Mouse (Mus musculus): ENCODE data around the gene Plpp7. TPM values are rescaled to one million over a fixed set of nuclear protein-coding genes. Genes with fewer than 3 reads are reported as not detected.

Gene Plpp7
- polyA plus RNA-seq, 1 experiment from 2014 or later, result 11.7 TPM

GRCm38 (mm10) chr2:32063451-32064151, 31.7 kb upstream of the Plpp7 start:
- WGBS, result 79% methylated on average over 7 of the region's 7 CpGs
- peaks cover 6% of the 10 kb centered on the region; the same call in 1 of the 2 replicates for H3K4me1 ChIP-seq (ENCODE audit: control insufficient read depth, insufficient read depth, low read length)
- H3K4me3 ChIP-seq (ENCODE audit: low read depth, low read length), result no peak overlapping the region
- H3K9ac ChIP-seq (ENCODE audit: low read depth, low read length), result 0 out of 2 replicates have a peak overlapping the region, but pooled peaks have one; percentile 2
- no peaks in the 10 kb centered on the region for H3K9me3 ChIP-seq (ENCODE audit: control insufficient read depth, low read length)
- H3K27ac ChIP-seq (replicated peaks; ENCODE audit: low read depth, low read length), result no peak overlapping the region
- ATAC-seq (ENCODE audit: low read depth), result peak; percentile 27; the same call in 1 of the 2 replicates
- H3K4me2 ChIP-seq (ENCODE audit: low read depth, low read length), result no peak overlapping the region
- no peak for DNase-seq (ENCODE audit: low spot score)
- no peaks in the 10 kb centered on the region for H3K36me3 ChIP-seq (ENCODE audit: control insufficient read depth, insufficient read depth, low read length)
- no peaks in the 10 kb centered on the region for H3K27me3 ChIP-seq (replicated peaks; ENCODE audit: control insufficient read depth, insufficient read depth, low read length)

DNA sequence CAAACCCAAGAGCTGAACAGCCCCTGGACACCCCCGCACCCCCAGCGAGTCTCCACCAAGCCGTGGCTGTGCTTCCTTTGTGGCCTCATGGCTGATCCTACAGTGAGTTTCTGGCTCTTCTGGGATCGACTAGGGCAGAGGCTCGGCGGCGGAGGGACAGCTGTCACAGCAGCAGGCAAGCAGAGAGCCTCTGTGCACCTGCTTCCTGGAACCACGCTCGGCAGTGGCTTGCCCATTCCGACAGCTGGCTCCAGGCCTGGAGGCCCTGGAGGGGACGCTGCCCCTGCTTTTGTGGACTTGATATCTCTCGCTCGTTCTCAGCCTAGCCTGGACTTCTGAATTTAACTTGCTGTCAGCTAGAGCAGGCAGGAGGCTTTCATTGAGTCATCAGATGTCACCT, 30.4 kb upstream of the Plpp7 start:
- no peak overlapping the region for H3K9ac ChIP-seq (ENCODE audit: low read depth, low read length)
- no peak overlapping the region for H3K27ac ChIP-seq (replicated peaks; ENCODE audit: low read depth, low read length)
- peak; percentile 72; the same call in 1 of the 2 replicates for ATAC-seq (ENCODE audit: low read depth)
- H3K27me3 ChIP-seq (replicated peaks; ENCODE audit: control insufficient read depth, insufficient read depth, low read length), result 0 out of 2 replicates have a peak, but pooled peaks cover 2% of the 10 kb centered on the region
- H3K36me3 ChIP-seq (ENCODE audit: control insufficient read depth, insufficient read depth, low read length), result no peaks in the 10 kb centered on the region
- DNase-seq (ENCODE audit: low spot score), result peak; percentile 81
- no peak overlapping the region for H3K4me2 ChIP-seq (ENCODE audit: low read depth, low read length)
- H3K9me3 ChIP-seq (ENCODE audit: control insufficient read depth, low read length), result no peaks in the 10 kb centered on the region
- WGBS, result 60% methylated on average over 13 of the region's 13 CpGs
- peaks cover 8% of the 10 kb centered on the region; the same call in 1 of the 2 replicates for H3K4me1 ChIP-seq (ENCODE audit: control insufficient read depth, insufficient read depth, low read length)
- no peak overlapping the region for H3K4me3 ChIP-seq (ENCODE audit: low read depth, low read length)

- no peak for ATAC-seq (ENCODE audit: low read depth)
Measured at GRCm38 (mm10) chr2:32065371-32065791, 29.9 kb upstream of the Plpp7 start.

GRCm38 (mm10) chr2:32066005-32066404, 29.3 kb upstream of the Plpp7 start:
- WGBS, result 84% methylated on average over 4 of the region's 4 CpGs
- H3K9me3 ChIP-seq (ENCODE audit: control insufficient read depth, low read length), result no peaks in the 10 kb centered on the region
- 0 out of 2 replicates have a peak, but pooled peaks cover 2% of the 10 kb centered on the region for H3K27me3 ChIP-seq (replicated peaks; ENCODE audit: control insufficient read depth, insufficient read depth, low read length)
- no peak overlapping the region for H3K9ac ChIP-seq (ENCODE audit: low read depth, low read length)
- H3K4me3 ChIP-seq (ENCODE audit: low read depth, low read length), result no peak overlapping the region
- ATAC-seq (ENCODE audit: low read depth) (no peak), DNase-seq (ENCODE audit: low spot score) (no peak)
- H3K4me1 ChIP-seq (ENCODE audit: control insufficient read depth, insufficient read depth, low read length), result 0 out of 2 replicates have a peak, but pooled peaks cover 4% of the 10 kb centered on the region
- no peak overlapping the region for H3K27ac ChIP-seq (replicated peaks; ENCODE audit: low read depth, low read length)
- H3K4me2 ChIP-seq (ENCODE audit: low read depth, low read length), result no peak overlapping the region
- H3K36me3 ChIP-seq (ENCODE audit: control insufficient read depth, insufficient read depth, low read length), result no peaks in the 10 kb centered on the region

More at GRCm38 (mm10) chr2:32065371-32065791, 29.9 kb upstream of the Plpp7 start:
- Histone ChIP-seq H3K4me2 (ENCODE audit: low read depth, low read length) (no peak overlapping the region), H3K9me3 (ENCODE audit: control insufficient read depth, low read length) (no peaks in the 10 kb centered on the region), H3K4me1 (ENCODE audit: control insufficient read depth, insufficient read depth, low read length) (peaks cover 6% of the 10 kb centered on the region; the same call in 1 of the 2 replicates), H3K9ac (ENCODE audit: low read depth, low read length) (no peak overlapping the region), H3K4me3 (ENCODE audit: low read depth, low read length) (no peak overlapping the region), H3K27ac (replicated peaks; ENCODE audit: low read depth, low read length) (no peak overlapping the region), H3K36me3 (ENCODE audit: control insufficient read depth, insufficient read depth, low read length) (no peaks in the 10 kb centered on the region), H3K27me3 (replicated peaks; ENCODE audit: control insufficient read depth, insufficient read depth, low read length) (0 out of 2 replicates have a peak, but pooled peaks cover 2% of the 10 kb centered on the region)
- WGBS, result 76% methylated on average over 5 of the region's 5 CpGs
- no peak for DNase-seq (ENCODE audit: low spot score)

GRCm38 (mm10) chr2:32068811-32069607, 26.3 kb upstream of the Plpp7 start:
- 0 out of 2 replicates have a peak, but pooled peaks have one; percentile 20 for ATAC-seq (ENCODE audit: low read depth)
- peak overlapping the region; percentile 41; the same call in 1 of the 2 replicates for H3K9ac ChIP-seq (ENCODE audit: low read depth, low read length)
- no peaks in the 10 kb centered on the region for H3K9me3 ChIP-seq (ENCODE audit: control insufficient read depth, low read length)
- peak overlapping the region; percentile 28 for H3K4me2 ChIP-seq (ENCODE audit: low read depth, low read length)
- no peaks in the 10 kb centered on the region for H3K36me3 ChIP-seq (ENCODE audit: control insufficient read depth, insufficient read depth, low read length)
- H3K4me3 ChIP-seq (ENCODE audit: low read depth, low read length), result no peak overlapping the region
- no peak for DNase-seq (ENCODE audit: low spot score)
- H3K27ac ChIP-seq (replicated peaks; ENCODE audit: low read depth, low read length), result no peak overlapping the region
- WGBS, result 57% methylated on average over 30 of the region's 31 CpGs
- H3K4me1 ChIP-seq (ENCODE audit: control insufficient read depth, insufficient read depth, low read length), result 0 out of 2 replicates have a peak, but pooled peaks cover 4% of the 10 kb centered on the region
- H3K27me3 ChIP-seq (replicated peaks; ENCODE audit: control insufficient read depth, insufficient read depth, low read length), result 0 out of 2 replicates have a peak, but pooled peaks cover 2% of the 10 kb centered on the region

DNA sequence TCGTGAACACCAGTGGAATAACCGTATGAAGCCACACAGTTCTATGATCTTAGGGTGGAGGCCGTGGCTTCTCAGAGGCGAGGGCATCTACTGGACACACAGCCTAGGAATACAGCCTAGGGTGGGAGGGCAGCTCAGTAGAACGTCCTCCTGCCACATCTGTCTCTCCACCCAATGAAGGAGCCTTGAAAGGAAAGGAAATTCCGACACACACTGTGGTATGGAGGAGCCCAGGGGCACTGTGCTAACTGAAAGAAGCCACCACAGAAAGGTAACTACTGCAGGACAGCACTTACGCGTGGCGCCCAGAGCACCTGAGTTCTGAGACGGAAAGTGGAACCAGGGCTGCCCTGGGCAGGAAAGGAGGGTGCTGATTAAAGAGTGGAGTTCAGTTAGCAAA, 24.6 kb upstream of the Plpp7 start:
- H3K4me2 ChIP-seq (ENCODE audit: low read depth, low read length), result no peak overlapping the region
- H3K9ac ChIP-seq (ENCODE audit: low read depth, low read length), result no peak overlapping the region
- no peak overlapping the region for H3K4me3 ChIP-seq (ENCODE audit: low read depth, low read length)
- no peaks in the 10 kb centered on the region for H3K9me3 ChIP-seq (ENCODE audit: control insufficient read depth, low read length)
- 0 out of 2 replicates have a peak, but pooled peaks cover 2% of the 10 kb centered on the region for H3K27me3 ChIP-seq (replicated peaks; ENCODE audit: control insufficient read depth, insufficient read depth, low read length)
- no peak for ATAC-seq (ENCODE audit: low read depth)
- 0 out of 2 replicates have a peak, but pooled peaks cover 4% of the 10 kb centered on the region for H3K4me1 ChIP-seq (ENCODE audit: control insufficient read depth, insufficient read depth, low read length)
- 89% methylated on average over 10 of the region's 10 CpGs for WGBS
- H3K27ac ChIP-seq (replicated peaks; ENCODE audit: low read depth, low read length), result no peak overlapping the region
- no peaks in the 10 kb centered on the region for H3K36me3 ChIP-seq (ENCODE audit: control insufficient read depth, insufficient read depth, low read length)
- no peak for DNase-seq (ENCODE audit: low spot score)

DNA sequence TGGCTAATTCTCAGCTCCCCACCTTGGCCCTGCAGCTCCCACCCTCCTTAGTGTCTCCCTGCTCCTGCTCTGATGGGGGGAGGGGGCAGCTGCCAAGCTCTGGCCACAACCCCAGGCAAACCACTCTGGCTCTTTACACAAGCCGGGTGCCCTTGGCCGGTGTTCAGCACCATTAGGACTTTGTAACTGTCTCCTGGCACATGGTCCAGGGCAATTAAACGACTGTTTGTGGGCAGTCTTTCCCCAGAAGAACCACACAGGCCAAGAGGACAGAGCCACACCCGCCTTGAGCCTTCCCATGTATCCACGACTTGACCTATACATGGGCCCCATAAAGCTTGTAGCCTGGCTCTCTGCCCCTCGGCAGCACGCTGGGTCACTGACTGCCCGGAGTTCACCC, 20.9 kb upstream of the Plpp7 start:
- ATAC-seq (ENCODE audit: low read depth) (no peak), DNase-seq (ENCODE audit: low spot score) (no peak)
- Histone ChIP-seq H3K36me3 (ENCODE audit: control insufficient read depth, insufficient read depth, low read length) (no peaks in the 10 kb centered on the region), H3K4me1 (ENCODE audit: control insufficient read depth, insufficient read depth, low read length) (no peaks in the 10 kb centered on the region), H3K9ac (ENCODE audit: low read depth, low read length) (no peak overlapping the region), H3K4me3 (ENCODE audit: low read depth, low read length) (no peak overlapping the region), H3K9me3 (ENCODE audit: control insufficient read depth, low read length) (no peaks in the 10 kb centered on the region), H3K27me3 (replicated peaks; ENCODE audit: control insufficient read depth, insufficient read depth, low read length) (no peaks in the 10 kb centered on the region), H3K27ac (replicated peaks; ENCODE audit: low read depth, low read length) (no peak overlapping the region), H3K4me2 (ENCODE audit: low read depth, low read length) (no peak overlapping the region)
- 63% methylated on average over 8 of the region's 8 CpGs for WGBS

- DNase-seq (ENCODE audit: low spot score), result no peak
- 54% methylated on average over 7 of the region's 7 CpGs for WGBS
- ATAC-seq (ENCODE audit: low read depth), result no peak
Measured at GRCm38 (mm10) chr2:32075368-32075767, 20.0 kb upstream of the Plpp7 start.

More at GRCm38 (mm10) chr2:32075368-32075767, 20.0 kb upstream of the Plpp7 start:
- H3K36me3 ChIP-seq (ENCODE audit: control insufficient read depth, insufficient read depth, low read length), result no peaks in the 10 kb centered on the region
- H3K4me1 ChIP-seq (ENCODE audit: control insufficient read depth, insufficient read depth, low read length), result no peaks in the 10 kb centered on the region
- no peak overlapping the region for H3K9ac ChIP-seq (ENCODE audit: low read depth, low read length)
- no peak overlapping the region for H3K27ac ChIP-seq (replicated peaks; ENCODE audit: low read depth, low read length)
- no peak overlapping the region for H3K4me2 ChIP-seq (ENCODE audit: low read depth, low read length)
- no peak overlapping the region for H3K4me3 ChIP-seq (ENCODE audit: low read depth, low read length)
- no peaks in the 10 kb centered on the region for H3K27me3 ChIP-seq (replicated peaks; ENCODE audit: control insufficient read depth, insufficient read depth, low read length)
- H3K9me3 ChIP-seq (ENCODE audit: control insufficient read depth, low read length), result no peaks in the 10 kb centered on the region

Measured in embryonic facial prominence, embryonic 14.5 days (tissue).